Mouse (Mus musculus) inflammation-experienced regulatory T-cells, adult 6 months (primary cell): ENCODE results near the gene B3gnt4. TPM values are rescaled to one million over a fixed set of nuclear protein-coding genes. Genes with fewer than 3 reads are reported as not detected.
"Not testable (repeated sequence)": the region's sequence is repeated elsewhere in the genome, so short reads cannot be mapped to it uniquely, and the experiment has no call there.

Experiments
- ATAC-seq: one replicate; pipeline ENCODE4 v1.8.0; 2017
- polyA plus RNA-seq, 3 experiments: library from polyadenylated mRNA; unstranded; fragments of 100-300 nt; shearing (Covaris generic); gene quantifications; one replicate each; pipeline ENCODE4 v1.2.1; 2017

Gene B3gnt4
- polyA plus RNA-seq: under 1 TPM in 2 of 3 experiments, not detected in 1; 0.54 to 0.68 TPM

DNA sequence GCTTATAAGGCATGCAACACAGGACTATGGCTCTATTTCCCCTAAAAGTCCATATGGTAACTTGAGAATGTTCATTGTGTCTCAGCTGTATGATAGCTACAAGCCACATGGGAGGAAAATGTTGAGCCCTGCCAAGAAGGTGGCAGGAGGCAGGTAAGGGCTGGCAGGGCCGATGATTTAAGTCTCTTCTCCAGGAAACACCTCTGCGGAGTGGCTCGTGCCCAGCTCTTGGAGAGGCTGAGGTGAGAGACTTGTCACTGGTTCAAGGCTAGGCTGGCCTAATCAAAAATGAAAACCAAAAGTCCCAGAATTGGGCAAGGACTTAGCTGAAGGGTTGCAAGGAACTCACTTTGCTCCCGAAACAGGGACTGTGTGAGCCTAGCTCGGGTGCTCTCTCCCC, at the start of gene B3gnt4:
B3gnt4 (plus strand) TSS at position 301 of the 400 bp plus-strand sequence.
- ATAC-seq: no peak

DNA sequence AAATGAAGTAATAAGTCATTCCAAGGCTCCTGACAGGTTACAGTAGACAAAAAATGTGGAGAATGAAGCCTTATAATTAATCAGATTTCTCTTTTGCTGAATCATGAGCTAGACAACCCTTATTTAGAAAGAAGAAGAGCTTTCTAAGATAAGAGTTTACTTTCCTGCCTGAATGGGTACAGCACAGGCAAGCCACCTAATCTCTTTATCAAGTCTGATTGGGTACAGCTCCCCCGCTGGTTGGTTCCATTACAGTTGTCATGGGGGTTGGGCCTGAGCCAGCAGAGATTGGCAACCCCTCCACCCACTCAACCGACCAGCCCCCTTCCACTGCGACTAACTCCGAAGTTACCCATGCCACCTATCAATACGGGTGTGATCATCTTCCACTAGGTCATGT, 48.8 kb upstream of the B3gnt4 start:
- no peak for ATAC-seq

DNA sequence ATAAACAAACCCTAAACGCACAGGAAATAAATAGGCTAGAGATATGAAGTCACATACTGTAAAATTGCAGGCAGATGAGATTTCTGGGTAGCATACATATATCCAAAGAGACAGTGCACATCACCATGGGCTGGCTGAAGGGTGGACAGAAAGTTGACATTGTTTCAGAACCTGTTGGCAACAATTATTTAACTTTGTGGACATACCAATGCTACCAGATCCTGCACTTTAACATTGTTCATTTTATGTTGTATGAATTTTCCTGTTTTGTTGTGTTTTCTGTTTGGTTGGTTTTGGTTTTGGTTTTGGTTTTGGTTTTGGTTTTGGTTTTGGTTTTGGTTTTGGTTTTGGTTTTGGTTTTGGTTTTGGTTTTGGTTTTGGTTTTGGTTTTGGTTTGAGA, 45.6 kb upstream of the B3gnt4 start:
- ATAC-seq: no peak

DNA sequence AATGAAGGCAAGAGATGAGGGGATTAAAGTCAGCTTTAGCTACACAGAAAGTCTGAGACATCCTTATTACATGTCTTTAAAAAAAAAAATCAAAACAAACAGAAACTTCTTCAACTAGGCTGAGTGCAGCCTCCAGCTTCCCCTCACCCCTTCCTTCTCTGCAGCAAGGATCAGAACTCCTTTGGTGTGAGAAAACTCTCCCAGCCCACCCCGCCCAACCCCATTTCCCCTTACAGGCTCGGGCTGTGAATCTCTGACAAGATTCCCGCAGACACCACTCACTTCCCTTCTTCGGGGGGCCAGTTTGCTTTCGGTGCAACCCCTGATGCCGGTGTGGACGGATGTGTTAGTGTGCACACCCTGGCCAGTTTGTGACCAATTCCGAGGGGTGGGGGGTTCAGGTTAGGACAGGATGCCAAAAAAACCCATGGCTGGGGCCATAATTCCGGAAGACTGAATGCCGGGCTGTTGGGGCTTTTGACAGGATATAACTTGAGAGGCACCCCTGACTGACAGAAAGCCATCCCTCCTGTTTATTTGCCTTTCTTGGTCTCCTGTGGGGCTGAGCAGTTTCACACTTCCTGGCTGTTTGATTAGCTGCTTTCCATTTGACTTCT, 39.4 kb upstream of the B3gnt4 start:
- ATAC-seq: peak; percentile 85

DNA sequence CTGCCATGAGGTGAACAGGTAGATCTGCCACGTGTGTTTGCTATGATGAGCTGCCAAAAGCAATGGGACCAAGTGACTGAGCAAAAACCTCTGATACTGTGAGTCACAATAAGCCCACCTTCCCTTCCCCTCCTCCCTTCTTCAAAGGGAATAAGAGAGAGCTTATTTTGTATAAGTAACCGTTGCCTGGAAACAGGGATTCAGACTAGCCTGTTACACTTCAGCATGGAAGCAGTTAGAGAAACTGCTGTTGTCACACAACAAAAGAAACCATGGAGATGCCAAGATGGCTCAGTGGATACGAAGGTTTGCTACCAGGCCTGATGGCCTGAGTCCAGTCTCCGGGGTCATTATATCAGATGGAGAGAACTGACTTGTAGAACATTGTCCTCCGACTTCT, 36.4 kb upstream of the B3gnt4 start:
- ATAC-seq: no peak

DNA sequence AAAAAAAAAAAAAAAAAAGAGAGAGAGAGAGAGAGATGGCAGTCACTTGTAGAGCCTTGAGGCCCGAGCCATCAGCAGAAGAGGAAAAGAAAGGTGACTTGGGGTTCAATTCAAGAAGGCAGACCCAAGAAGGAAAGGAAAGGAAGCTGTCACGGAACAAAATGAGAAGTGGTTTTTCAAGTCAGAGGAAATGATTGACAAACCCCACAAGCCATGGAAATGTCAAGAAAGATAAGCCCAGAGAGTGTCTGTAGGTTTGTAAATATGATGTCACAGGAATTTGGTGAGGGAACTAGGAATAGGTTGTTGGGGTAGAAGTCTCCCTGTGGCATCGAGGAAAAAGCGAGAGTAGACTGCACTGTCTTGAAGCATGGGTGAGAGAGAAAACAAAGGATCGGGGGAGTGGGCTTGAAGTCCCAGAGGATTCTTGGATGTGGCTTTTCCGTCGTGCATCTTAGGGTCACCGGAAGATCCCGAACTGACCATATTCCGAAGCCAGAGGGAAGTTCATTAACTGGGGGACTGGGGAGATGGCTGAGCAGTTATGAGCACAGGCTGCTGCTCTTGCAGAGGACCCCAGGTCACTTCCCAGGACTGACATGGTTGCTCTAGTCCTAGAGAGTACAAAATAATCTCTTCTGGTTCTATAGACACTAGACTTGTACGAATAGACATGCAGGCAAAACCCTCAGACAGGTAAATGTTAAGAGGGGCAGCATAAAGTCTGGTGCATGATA, 22.4 kb upstream of the B3gnt4 start:
- no peak for ATAC-seq

DNA sequence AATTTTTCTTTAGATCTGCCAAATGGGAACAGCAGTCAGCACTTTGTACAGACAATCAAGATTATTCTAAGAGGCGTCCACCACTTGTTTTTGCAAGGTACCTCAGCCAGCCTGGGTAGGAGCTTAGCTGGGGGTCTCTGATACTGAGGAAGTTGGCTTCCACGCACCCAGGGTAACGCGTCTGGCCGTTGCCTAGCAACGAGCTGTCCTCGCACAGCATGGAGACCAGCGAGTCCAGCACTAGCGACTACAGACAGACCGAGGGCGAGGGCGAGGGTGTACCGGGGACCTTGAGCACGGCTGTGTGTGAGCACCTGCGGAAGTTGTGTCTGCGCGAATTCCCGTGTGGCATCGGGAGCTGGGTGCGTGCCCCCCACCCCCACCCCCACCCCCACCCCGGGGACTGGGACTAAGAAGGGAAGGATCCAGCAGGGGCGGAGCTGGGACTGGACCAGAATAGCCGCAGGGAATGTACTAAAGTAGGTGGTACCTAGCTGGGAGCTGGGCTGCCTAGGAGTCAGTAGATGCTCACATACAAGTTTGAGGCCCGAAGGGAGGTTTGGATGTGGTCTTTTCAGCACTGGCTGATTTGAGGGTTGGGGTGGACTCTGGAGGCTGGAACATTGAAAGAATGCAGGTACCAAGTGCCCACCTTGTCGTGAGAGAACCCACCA, 21.0 kb upstream of the B3gnt4 start, which contains the start of the genes Lrrc43 and Il31:
Lrrc43 (plus strand) TSS at position 194 of the 674 bp plus-strand sequence.
Il31 (minus strand) TSS at position 378 of the 674 bp plus-strand sequence.
- no peak for ATAC-seq

DNA sequence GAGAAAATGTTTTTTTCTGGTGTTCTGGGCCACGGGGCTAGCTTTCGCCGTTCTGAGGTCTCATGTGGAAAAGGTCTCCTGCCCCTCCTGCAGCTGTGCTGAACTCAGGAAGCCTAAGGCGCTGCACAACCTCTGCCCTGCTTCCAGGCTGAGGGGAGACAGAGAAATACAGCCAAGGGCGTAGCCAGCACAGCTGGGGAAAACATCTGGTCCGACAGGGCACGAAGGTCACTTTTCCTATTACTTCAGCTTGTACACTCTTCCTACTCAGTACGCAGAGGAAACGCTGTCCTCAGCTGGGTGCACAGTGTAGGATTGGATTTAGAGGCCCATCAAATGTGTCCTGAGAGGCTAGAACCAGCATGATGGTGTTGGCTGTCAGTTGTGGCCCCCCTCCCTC, 20.3 kb upstream of the B3gnt4 start:
- no peak for ATAC-seq

DNA sequence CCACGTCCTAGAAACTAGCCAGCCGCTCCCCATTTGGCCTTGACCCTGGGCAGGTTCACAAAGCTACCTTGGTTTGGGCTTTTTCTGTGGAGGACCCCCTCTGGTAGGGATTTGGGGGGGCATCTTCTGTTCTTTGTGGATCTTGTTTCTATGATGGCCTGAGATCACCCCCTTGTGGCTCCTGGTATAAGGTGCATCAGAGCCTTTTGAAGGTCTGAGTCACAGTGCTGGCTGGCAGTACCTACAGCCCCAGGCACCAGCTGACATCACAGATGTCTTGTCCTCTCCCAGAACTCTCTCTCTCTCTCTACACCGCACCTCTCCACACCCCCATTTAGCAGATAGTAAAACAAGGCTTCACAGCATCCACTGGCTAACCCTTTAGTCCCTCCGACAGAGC, 10.5 kb upstream of the B3gnt4 start:
- ATAC-seq: no peak

DNA sequence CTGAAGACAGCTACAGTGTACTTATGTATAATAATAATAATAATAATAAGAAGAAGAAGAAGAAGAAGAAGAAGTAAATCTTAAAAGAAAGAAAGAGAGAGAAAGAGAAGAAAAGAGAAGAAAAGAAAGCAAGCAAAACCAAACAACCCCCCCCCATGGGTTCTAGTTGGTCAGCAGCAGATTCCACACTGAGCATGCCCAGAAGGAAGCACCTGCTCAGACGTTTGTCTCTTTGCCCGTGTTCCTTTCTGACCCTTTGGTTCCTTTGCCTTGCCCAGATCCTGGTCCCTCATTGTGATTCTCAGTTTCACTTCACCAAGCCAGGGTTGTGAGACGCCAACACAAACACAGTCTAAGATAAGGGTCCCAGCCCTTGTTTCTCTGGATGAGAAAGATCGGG, 8.3 kb upstream of the B3gnt4 start:
- no peak for ATAC-seq

DNA sequence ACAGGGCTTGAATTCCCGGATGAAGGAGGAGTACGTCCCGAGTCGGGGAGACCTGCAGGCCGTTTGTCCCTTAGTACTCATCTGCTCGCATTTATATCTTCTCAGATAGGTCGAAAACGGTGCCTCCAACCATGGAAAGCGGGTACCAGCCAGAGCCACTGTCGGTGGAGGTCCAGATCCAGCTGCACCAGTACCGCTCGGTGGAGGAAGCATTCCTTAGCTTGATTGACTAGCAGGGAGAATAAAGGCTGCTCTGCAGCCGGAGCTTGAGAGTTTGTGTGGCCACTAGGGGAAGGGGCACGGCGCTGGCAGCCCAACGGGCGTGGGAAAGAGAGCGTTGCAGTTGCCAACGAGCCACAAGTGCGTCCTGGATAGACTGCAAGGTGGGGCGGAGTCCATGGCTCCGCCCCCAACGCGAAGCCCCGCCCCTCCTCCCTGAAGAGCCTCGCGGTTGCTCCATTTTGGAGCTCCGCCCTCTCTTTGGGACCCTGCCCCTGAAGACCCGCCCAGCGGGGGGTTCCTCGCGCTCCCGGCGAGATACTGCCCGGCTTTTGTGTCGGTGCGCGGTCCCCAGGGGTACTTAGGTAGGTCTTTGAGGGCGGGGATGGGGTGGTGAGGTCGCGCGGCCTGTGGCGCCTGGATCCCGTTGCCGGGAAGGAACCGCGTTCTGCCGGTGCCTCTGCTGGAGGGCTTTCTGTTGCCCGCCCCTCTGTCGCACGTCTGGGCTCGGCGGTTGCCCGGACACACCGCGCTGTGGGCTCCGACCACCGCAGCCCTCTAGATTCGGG, 2.1 kb upstream of the B3gnt4 start:
- ATAC-seq: peak; percentile 82

DNA sequence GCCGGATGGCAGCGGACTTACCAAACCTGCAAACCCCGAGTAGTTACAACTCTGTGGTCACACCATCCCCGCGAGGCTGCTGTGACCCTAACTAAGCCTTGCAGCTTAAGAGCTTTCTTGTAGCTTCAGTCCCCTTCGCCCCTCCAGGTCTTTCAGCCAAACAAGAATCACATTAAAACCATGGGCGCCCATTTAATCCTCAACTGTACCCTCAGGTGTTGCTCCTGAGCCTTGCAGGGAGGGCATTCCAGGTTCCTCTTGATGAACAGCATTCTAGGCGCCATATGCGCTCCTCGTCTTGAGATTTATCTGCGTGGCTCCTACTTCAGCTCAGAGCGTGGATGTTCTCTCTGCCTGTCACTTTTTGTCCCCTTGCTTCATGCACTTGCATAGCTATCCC, 1.3 kb upstream of the B3gnt4 start:
- ATAC-seq: no peak

DNA sequence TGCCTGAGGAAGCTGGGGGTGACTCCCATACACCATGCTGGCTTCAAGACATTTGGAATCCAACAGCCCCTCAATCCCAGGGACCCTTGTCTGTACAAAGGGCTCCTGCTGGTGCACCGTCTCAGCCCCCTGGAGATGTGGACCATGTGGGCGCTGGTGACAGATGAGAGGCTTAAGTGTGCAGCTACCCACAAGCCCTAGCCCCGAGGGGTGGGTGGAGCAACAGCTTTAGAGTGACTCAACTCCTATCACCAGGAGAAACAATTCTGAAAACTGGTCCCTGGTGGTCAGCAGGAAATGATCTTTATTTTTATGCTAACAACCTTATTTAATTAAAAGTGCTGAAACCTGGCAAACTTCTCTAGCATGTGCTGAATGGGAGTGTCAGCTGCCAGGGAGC, 1.2 kb downstream of the B3gnt4 start:
- not testable (repeated sequence) for ATAC-seq

DNA sequence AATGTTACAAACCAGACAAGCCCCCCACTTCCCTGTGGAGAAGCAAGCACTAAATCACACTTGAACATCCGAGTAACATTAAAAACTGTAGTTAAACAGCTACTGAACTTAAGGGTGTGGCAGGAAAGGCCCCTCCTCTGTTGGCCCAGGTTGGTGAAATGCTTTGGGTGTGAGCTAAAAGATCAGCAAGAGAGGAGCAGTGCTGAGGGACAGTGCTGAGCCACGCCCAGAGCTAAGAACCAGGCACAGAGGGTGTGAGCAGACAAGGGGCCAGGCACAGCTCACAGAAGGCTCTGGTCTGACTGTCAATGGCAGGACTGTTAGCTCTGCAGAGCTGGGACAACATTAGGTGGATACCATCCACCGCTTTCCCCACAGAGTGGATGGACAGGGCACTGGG, 1.8 kb downstream of the B3gnt4 start:
- ATAC-seq: no peak

DNA sequence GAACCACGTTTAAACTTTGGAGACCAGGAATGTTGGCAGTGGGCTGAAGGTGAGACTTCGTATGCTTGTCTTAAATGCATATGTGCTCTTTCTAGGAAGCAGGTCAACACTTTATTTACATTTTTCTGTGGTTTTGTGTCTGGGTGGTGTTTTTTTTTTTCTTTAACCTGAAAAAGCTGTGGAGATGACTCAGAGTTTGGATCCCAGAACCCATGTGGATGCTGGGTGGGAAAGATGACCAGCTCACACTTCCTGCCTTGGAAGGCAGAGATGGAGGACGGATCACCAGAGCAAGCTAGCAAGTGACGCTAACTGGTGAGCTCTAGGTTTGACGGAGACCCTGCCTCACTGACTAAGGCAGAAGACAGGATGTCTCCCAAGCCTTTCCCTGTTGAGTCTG, 4.6 kb downstream of the B3gnt4 start:
- ATAC-seq: no peak

DNA sequence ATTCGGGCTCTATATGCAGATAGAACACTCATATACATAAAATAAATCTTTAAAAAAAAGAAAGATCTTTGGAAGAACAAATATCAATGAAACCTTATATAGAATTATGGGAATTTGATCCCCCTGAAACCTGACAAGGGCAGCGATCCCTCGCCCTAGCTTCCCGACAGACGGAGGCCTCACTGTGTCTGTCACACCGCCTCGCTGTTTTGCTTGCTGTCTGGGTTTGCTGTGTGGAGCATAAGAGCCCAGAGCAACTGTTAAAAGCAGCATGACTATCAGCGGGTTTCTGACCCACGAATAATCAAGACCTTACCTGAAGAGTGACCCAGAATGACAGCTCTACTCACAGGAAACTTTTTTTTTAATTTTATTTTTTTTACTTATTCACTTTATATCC, 10.4 kb downstream of the B3gnt4 start:
- ATAC-seq: no peak

DNA sequence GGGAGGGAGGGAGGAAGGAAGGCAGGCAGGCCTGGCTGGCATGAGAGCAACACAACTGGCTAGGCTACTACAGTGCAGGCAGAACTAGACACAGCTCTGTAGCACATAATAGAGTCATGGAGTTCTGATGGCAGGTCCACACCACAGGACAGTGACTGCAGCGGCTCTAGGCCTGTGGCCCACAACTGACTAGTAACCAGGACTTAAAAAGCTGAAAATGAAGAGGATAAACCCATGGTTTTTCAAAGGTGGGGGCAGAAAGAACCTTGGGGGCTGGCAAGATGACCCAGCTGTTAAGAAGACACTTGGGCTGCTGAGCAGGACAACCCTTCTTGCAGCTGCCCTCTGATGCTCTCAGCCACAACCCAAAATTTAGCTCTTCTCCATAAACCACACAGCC, 11.4 kb downstream of the B3gnt4 start:
- ATAC-seq: no peak

DNA sequence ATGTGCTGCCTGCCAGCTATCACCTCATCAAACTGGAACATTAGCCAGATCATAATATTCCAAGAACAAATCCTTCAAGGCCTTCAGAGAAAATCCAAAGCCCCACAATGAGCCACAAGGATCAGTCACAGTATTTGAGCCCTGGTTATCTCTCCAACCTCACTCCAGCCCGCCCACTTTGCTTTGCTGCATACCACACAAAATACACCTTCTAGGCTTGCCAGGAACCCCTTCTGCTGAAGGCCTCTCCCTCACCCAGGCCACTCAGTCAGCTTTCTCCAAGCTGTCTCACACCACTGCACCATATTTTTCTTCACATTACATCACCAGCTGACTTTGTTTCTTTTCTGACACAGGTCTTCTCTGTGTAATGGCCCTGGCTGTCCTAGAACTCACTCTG, 11.9 kb downstream of the B3gnt4 start:
- ATAC-seq: no peak

DNA sequence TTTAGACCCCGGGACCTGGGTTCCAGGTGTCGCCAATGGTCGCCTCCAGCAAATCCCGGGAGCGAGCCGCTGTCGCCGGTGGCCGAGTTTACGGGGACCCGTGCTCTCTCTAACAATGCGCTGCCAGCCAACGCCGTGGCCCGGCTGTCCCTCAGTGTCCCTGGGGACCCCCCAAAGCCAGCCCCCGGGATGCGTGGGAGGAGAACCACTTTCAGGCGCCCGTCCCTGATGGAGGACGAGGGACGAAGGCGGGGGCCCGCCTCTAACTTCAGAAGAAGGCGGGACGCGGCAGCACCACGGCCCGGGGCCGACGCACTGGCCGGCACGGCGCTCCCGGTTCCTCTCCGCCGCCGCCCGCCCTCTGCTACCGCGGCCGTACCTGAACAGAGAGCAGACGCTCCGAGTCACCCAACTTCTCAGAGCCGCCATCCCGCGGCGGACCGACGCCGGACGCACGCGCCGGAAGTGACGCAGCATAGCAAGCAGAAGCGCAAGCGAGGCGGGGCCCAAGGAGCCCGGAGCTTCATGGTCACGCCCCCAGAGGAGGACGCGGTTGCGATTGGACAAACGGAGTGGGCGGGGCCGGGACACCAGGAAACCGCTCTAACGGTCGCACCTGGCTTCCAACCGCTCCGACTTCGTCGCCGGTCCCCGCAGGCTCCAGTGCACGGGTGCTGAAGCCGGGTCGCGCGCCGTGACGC, 13.6 kb downstream of the B3gnt4 start, which contains the start of gene Diablo:
Diablo (minus strand) TSS at position 485 of the 701 bp plus-strand sequence.
- peak; percentile 97 for ATAC-seq

DNA sequence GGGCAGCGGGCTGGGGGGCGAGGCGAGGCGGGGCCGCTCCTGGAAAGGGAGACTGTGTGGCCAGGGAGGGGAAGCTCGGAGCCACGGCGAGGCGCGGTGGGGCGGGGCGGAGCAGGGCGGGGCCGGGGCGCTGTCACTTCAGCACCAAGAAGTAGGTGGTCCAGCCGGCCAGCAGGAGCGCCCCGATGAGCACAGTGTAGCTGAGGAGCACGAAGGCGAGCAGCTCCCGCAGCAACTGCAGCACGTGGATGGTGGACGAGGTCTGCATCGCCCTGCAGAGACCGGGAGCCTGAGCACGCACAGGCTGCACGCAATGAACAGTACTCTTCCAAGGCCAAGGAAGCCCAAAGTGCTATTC, 14.1 kb downstream of the B3gnt4 start:
- ATAC-seq: peak; percentile 57

DNA sequence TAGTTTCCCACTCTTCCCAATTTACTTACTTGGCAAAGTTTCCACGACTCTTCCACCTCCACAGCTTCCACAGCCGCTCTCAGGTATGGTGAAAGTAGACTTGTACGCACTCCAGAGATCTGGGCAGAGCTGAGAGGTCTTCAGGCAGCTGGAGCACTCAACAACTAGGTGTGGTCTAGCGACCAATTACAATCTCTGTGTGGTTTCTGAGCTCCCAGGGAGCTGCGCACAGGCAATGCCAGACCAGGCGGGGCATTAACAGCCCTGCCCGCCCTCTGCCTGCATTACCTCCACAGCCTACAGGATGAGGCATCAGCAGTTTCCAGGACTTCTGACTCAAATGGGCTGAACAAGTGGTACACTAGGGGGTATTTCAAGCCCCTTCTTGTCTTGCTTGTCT, 15.0 kb downstream of the B3gnt4 start, which contains the start of gene Gm49027:
Gm49027 (minus strand) TSS at position 208 of the 400 bp plus-strand sequence.
- no peak for ATAC-seq

DNA sequence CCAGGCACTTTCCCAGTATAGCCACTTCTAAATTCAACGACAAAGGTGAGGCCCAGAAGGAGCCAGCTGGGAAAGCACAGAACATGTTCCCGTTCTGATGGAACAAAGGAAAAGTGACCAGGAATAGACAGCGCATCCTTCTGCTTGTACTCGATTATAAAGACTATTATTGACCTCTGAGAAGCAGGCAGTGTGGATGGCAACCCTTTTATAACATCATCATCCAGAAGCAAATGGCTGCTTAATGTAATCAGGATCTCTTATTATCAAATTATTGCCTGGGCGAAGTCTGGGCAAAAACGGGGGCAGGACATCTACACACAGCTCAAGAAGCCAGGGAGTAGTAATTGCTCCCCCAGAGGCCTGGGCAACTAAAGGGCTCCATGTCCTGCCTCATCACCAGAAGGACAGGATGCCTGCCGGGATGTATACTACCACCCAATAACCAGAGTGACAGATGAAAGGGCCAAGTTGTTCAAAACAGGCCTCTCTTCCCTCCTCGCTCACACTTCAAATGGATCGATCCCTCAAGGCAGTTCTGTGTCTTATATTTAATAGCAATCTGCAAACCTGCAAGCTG, 15.7 kb downstream of the B3gnt4 start:
- no peak for ATAC-seq
